Mouse (Mus musculus) liver, embryonic 14.5 days (tissue): ENCODE data around the gene Kdm2b.

Experiments used
- CTCF ChIP-seq: IDR thresholded peaks from 2 replicates; pipeline ENCODE4 v1.5.1; 2016; ENCODE audit warnings: antibody characterized with exemption, low read depth, control low read depth
- EP300 ChIP-seq: IDR thresholded peaks from 2 replicates; pipeline ENCODE4 v1.6.1; 2016; ENCODE audit warnings: antibody characterized with exemption, low read depth

DNA sequence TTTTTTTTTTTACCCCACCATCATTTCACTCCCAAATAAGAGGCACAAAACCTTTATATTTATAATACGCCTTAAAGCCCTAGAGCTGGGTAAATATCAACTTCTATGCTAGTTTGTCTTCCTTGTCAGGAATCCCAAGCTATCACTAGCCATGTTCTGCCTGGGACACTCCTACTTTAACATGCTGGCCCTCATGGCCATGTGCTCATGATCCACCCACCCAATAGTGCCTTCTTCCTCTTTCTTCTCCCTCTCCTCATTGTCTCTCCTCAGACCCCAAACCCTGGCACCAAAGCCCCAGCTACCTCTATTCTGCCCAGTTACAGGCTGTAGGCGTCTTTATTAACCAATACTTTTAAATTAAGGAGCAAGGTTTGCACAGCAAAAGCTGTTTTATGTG is 148.5 kb downstream of the Kdm2b start:
- TF ChIP-seq CTCF = no peak
- no peak for TF ChIP-seq EP300
